Mouse (Mus musculus) MEL (cell line): Measurements from ENCODE around the gene Appbp2.

Source experiments
- MAX ChIP-seq: IDR thresholded peaks from 2 replicates; pipeline ENCODE4 v1.6.1; 2011; ENCODE audit warnings: low read length, improper control_type of control experiment
- MEF2A ChIP-seq: IDR thresholded peaks from 2 replicates; pipeline ENCODE4 v1.6.1; 2014; ENCODE audit warnings: low read depth, mild to moderate bottlenecking, inconsistent platforms, low read length, improper control_type of control experiment; ENCODE audit not compliant: poor library complexity, insufficient replicate concordance, severe bottlenecking; ENCODE audit errors: extremely low read depth

- no peak for TF ChIP-seq MEF2A
- no peak for TF ChIP-seq MAX
These were observed 15.9 kb downstream of the Appbp2 start for GRCm38 (mm10) chr11:85219014-85219413.
